Mouse (Mus musculus): ENCODE measurements around the gene Wnt5b. TPM values are rescaled to one million over a fixed set of nuclear protein-coding genes. Genes with fewer than 3 reads are reported as not detected.

Gene Wnt5b
- total and polyA plus RNA-seq, 3 experiments: 0.04 TPM; not detected in 2

GRCm38 (mm10) chr6:119576706-119577105, 32.6 kb upstream of the Wnt5b start:
- Histone ChIP-seq H3K9ac (ENCODE audit: control insufficient read depth, low read depth, low read length, poor library complexity, severe bottlenecking) (no peak overlapping the region), H3K4me3 (ENCODE audit: control insufficient read depth in 1 of 2, insufficient read depth in 1 of 2, low read depth in 2 of 2, low read length in 2 of 2) (no peak overlapping the region), H3K27ac (ENCODE audit: control insufficient read depth, low read depth, low read length) (no peak overlapping the region), H3K36me3 (ENCODE audit: control insufficient read depth in 1 of 2, insufficient read depth in 2 of 2, low read length in 2 of 2) (no peaks in the 10 kb centered on the region), H3K79me2 (ENCODE audit: control insufficient read depth, insufficient read depth, low read length, poor library complexity) (no peaks in the 10 kb centered on the region), H3K9me3 (replicated peaks; ENCODE audit: insufficient read depth, low read length) (no peaks in the 10 kb centered on the region), H3K4me1 (ENCODE audit: control insufficient read depth in 1 of 2, insufficient read depth in 2 of 2, low read length in 2 of 2) (no peaks in the 10 kb centered on the region), H3K27me3 (ENCODE audit: control insufficient read depth in 1 of 2, insufficient read depth in 2 of 2, low read length in 2 of 2) (no peaks in the 10 kb centered on the region)
- no peak for DNase-seq (ENCODE audit: low read depth, low spot score)
- TF ChIP-seq TCF12 (IDR thresholded peaks at IDR 0.05; ENCODE audit: low read depth, low read length): no peak
- no peak for TF ChIP-seq TBP (IDR thresholded peaks at IDR 0.05; ENCODE audit: low read depth, low read length)
- no peak for TF ChIP-seq POLR2AphosphoS2 (IDR thresholded peaks at IDR 0.05; ENCODE audit: low read length)
- TF ChIP-seq RAD21 (IDR thresholded peaks at IDR 0.05; ENCODE audit: low read depth, low read length): no peak
- no peak for TF ChIP-seq POLR2AphosphoS5 (IDR thresholded peaks at IDR 0.05; ENCODE audit: borderline replicate concordance, low read depth, low read length)
- no peak for TF ChIP-seq ZNF384 (IDR thresholded peaks at IDR 0.05; ENCODE audit: low read depth, low read length)

GRCm38 (mm10) chr6:119575331-119575730, 31.2 kb upstream of the Wnt5b start:
- no peak for TF ChIP-seq NRF1 (IDR thresholded peaks at IDR 0.05; ENCODE audit: insufficient read depth, low read depth, low read length, poor library complexity, severe bottlenecking)
- Histone ChIP-seq H3K4me3 (ENCODE audit: control insufficient read depth in 1 of 2, insufficient read depth in 1 of 2, low read depth in 2 of 2, low read length in 2 of 2) (no peak overlapping the region), H3K9ac (ENCODE audit: control insufficient read depth, low read depth, low read length, poor library complexity, severe bottlenecking) (no peak overlapping the region), H3K27me3 (ENCODE audit: control insufficient read depth in 1 of 2, insufficient read depth in 2 of 2, low read length in 2 of 2) (no peaks in the 10 kb centered on the region), H3K9me3 (replicated peaks; ENCODE audit: insufficient read depth, low read length) (no peaks in the 10 kb centered on the region), H3K79me2 (ENCODE audit: control insufficient read depth, insufficient read depth, low read length, poor library complexity) (no peaks in the 10 kb centered on the region), H3K27ac (ENCODE audit: control insufficient read depth, low read depth, low read length) (no peak overlapping the region), H3K36me3 (ENCODE audit: control insufficient read depth in 1 of 2, insufficient read depth in 2 of 2, low read length in 2 of 2) (no peaks in the 10 kb centered on the region), H3K4me1 (ENCODE audit: control insufficient read depth in 1 of 2, insufficient read depth in 2 of 2, low read length in 2 of 2) (no peaks in the 10 kb centered on the region)
- DNase-seq (ENCODE audit: low read depth, low spot score): no peak

- H3K4me3 ChIP-seq (ENCODE audit: control insufficient read depth in 1 of 2, insufficient read depth in 1 of 2, low read depth in 2 of 2, low read length in 2 of 2): no peak overlapping the region
- no peaks in the 10 kb centered on the region for H3K27me3 ChIP-seq (ENCODE audit: control insufficient read depth in 1 of 2, insufficient read depth in 2 of 2, low read length in 2 of 2)
- DNase-seq (ENCODE audit: low read depth, low spot score): no peak
- H3K9ac ChIP-seq (ENCODE audit: control insufficient read depth, low read depth, low read length, poor library complexity, severe bottlenecking): no peak overlapping the region
- no peaks in the 10 kb centered on the region for H3K79me2 ChIP-seq (ENCODE audit: control insufficient read depth, insufficient read depth, low read length, poor library complexity)
- H3K9me3 ChIP-seq (replicated peaks; ENCODE audit: insufficient read depth, low read length): no peaks in the 10 kb centered on the region
- H3K4me1 ChIP-seq (ENCODE audit: control insufficient read depth in 1 of 2, insufficient read depth in 2 of 2, low read length in 2 of 2): no peaks in the 10 kb centered on the region
- TF ChIP-seq MEF2A (IDR thresholded peaks at IDR 0.05; ENCODE audit: extremely low read depth, insufficient replicate concordance, low read depth, low read length, poor library complexity, severe bottlenecking) (no peak), CHD2 (IDR thresholded peaks at IDR 0.05; ENCODE audit: low read length) (no peak), EP300 (IDR thresholded peaks at IDR 0.05; ENCODE audit: low read depth in 1 of 2, low read length in 2 of 2) (no peak), TAL1 (IDR thresholded peaks at IDR 0.05; ENCODE audit: low read length) (no peak), ZC3H11A (IDR thresholded peaks at IDR 0.05; ENCODE audit: low read depth, low read length) (no peak)
- no peaks in the 10 kb centered on the region for H3K36me3 ChIP-seq (ENCODE audit: control insufficient read depth in 1 of 2, insufficient read depth in 2 of 2, low read length in 2 of 2)
- no peak overlapping the region for H3K27ac ChIP-seq (ENCODE audit: control insufficient read depth, low read depth, low read length)
Measured at GRCm38 (mm10) chr6:119572296-119572695, 28.1 kb upstream of the Wnt5b start.
